Mouse (Mus musculus) ES-Bruce4 (cell line): ENCODE measurements around the gene Tti1. TPM values are rescaled to one million over a fixed set of nuclear protein-coding genes. Genes with fewer than 3 reads are reported as not detected.

Experiments used
- H3K27ac ChIP-seq: 2 replicates; pipeline ENCODE4 v1.5.1; 2012; ENCODE audit warnings: low read length, inconsistent platforms; ENCODE audit not compliant: insufficient read depth
- H3K27me3 ChIP-seq: 2 replicates; pipeline ENCODE4 v1.6.1; 2012; ENCODE audit warnings: mild to moderate bottlenecking, low read length, inconsistent platforms; ENCODE audit not compliant: control insufficient read depth, poor library complexity, insufficient read depth, severe bottlenecking
- H3K36me3 ChIP-seq: 2 replicates; pipeline ENCODE4 v1.6.1; 2012; ENCODE audit warnings: inconsistent platforms, mild to moderate bottlenecking, low read length, moderate library complexity; ENCODE audit not compliant: control insufficient read depth, poor library complexity, insufficient read depth, severe bottlenecking
- H3K4me1 ChIP-seq: one replicate; pipeline ENCODE4 v1.8.1; 2011; ENCODE audit warnings: low read length; ENCODE audit not compliant: control insufficient read depth, insufficient read depth
- H3K4me3 ChIP-seq: 2 replicates; pipeline ENCODE4 v1.5.1; 2011; ENCODE audit warnings: low read depth, mild to moderate bottlenecking, low read length
- H3K9ac ChIP-seq: 2 replicates; pipeline ENCODE4 v1.6.1; 2012; ENCODE audit warnings: low read depth, mild to moderate bottlenecking, inconsistent platforms; ENCODE audit not compliant: poor library complexity, severe bottlenecking
- H3K9me3 ChIP-seq: replicated peaks from 2 replicates; pipeline ENCODE4 v1.6.1; 2012; ENCODE audit warnings: mild to moderate bottlenecking, low read length, inconsistent platforms; ENCODE audit not compliant: control insufficient read depth, poor library complexity, insufficient read depth, severe bottlenecking
- CTCF ChIP-seq: IDR thresholded peaks from one replicate; pipeline ENCODE4 v1.8.1; 2011; ENCODE audit warnings: low read depth, low read length
- EP300 ChIP-seq: IDR thresholded peaks from 2 replicates; pipeline ENCODE4 v1.6.1; 2011; ENCODE audit warnings: low read depth, low read length; ENCODE audit not compliant: insufficient read depth
- POLR2A ChIP-seq: IDR thresholded peaks from one replicate; pipeline ENCODE4 v1.8.1; 2011; ENCODE audit warnings: low read length; ENCODE audit not compliant: insufficient read depth
- polyA plus RNA-seq: library from polyadenylated mRNA; stranded (reverse); fragments of >200 nt; gene quantifications from 2 replicates; pipeline ENCODE4 v1.2.4, GENCODE M21; 2011; ENCODE audit warnings: low read depth; ENCODE audit not compliant: missing spikeins, insufficient read depth, insufficient read length

The Tti1 gene
- polyA plus RNA-seq, 1 experiment: 48.5 TPM

GRCm38 (mm10) chr2:157991026-157991425, 37.2 kb downstream of the Tti1 start:
- H3K27ac ChIP-seq: no peak overlapping the region
- peaks cover 15% of the 10 kb centered on the region for H3K36me3 ChIP-seq
- TF ChIP-seq EP300 (no peak), CTCF (no peak), POLR2A (no peak)
- H3K9me3 ChIP-seq: no peaks in the 10 kb centered on the region
- H3K27me3 ChIP-seq: no peaks in the 10 kb centered on the region
- no peaks in the 10 kb centered on the region for H3K4me1 ChIP-seq
- H3K9ac ChIP-seq: no peak overlapping the region
- no peak overlapping the region for H3K4me3 ChIP-seq

- Histone ChIP-seq H3K36me3 (peaks cover 9% of the 10 kb centered on the region), H3K27me3 (no peaks in the 10 kb centered on the region), H3K4me3 (no peak overlapping the region), H3K27ac (no peak overlapping the region), H3K4me1 (no peaks in the 10 kb centered on the region), H3K9me3 (no peaks in the 10 kb centered on the region), H3K9ac (no peak overlapping the region)
- TF ChIP-seq CTCF (peak; percentile 29), POLR2A (no peak), EP300 (no peak)
Observed at GRCm38 (mm10) chr2:157989946-157990345, 38.3 kb downstream of the Tti1 start.

- Histone ChIP-seq H3K27me3 (no peaks in the 10 kb centered on the region), H3K4me3 (no peak overlapping the region), H3K9ac (no peak overlapping the region), H3K36me3 (peaks cover 9% of the 10 kb centered on the region), H3K9me3 (no peaks in the 10 kb centered on the region), H3K4me1 (no peaks in the 10 kb centered on the region), H3K27ac (no peak overlapping the region)
- TF ChIP-seq EP300 (no peak), POLR2A (no peak), CTCF (no peak)
Observed at GRCm38 (mm10) chr2:157988416-157989190, 39.6 kb downstream of the Tti1 start.

- TF ChIP-seq EP300: no peak
- TF ChIP-seq POLR2A: no peak
- no peak for TF ChIP-seq CTCF
- H3K27ac ChIP-seq: no peak overlapping the region
- H3K4me1 ChIP-seq: no peaks in the 10 kb centered on the region
- no peaks in the 10 kb centered on the region for H3K27me3 ChIP-seq
- 0 out of 2 replicates have a peak, but pooled peaks cover 5% of the 10 kb centered on the region for H3K36me3 ChIP-seq
- no peak overlapping the region for H3K9ac ChIP-seq
- no peak overlapping the region for H3K4me3 ChIP-seq
- H3K9me3 ChIP-seq: no peaks in the 10 kb centered on the region
Observed at GRCm38 (mm10) chr2:157986235-157986634, 42.0 kb downstream of the Tti1 start.

GRCm38 (mm10) chr2:157985611-157986010, 42.6 kb downstream of the Tti1 start:
- TF ChIP-seq POLR2A: no peak
- TF ChIP-seq EP300: no peak
- no peak for TF ChIP-seq CTCF
- no peak overlapping the region for H3K9ac ChIP-seq
- 0 out of 2 replicates have a peak, but pooled peaks cover 5% of the 10 kb centered on the region for H3K36me3 ChIP-seq
- H3K4me1 ChIP-seq: no peaks in the 10 kb centered on the region
- no peak overlapping the region for H3K4me3 ChIP-seq
- H3K27ac ChIP-seq: no peak overlapping the region
- H3K27me3 ChIP-seq: no peaks in the 10 kb centered on the region
- H3K9me3 ChIP-seq: no peaks in the 10 kb centered on the region

- TF ChIP-seq CTCF (no peak), POLR2A (no peak)
- Histone ChIP-seq H3K36me3 (0 out of 2 replicates have a peak, but pooled peaks cover 5% of the 10 kb centered on the region), H3K9me3 (no peaks in the 10 kb centered on the region), H3K27ac (no peak overlapping the region), H3K9ac (no peak overlapping the region), H3K4me3 (no peak overlapping the region), H3K27me3 (no peaks in the 10 kb centered on the region), H3K4me1 (no peaks in the 10 kb centered on the region)
Observed at GRCm38 (mm10) chr2:157983276-157983675, 45.0 kb downstream of the Tti1 start.
